ENCODE assay signal across 21 mouse cellular contexts in genomic region chr17:63812586-63812985, GRCm38 (mm10). TPM values are rescaled to one million over a fixed set of nuclear protein-coding genes. Genes with fewer than 3 reads are reported as not detected.
DNase-seq lines count a peak whose midpoint lies in the region; ATAC-seq lines count a peak whose summit lies in the region.
"Had no signal": no experiment of that assay in that cellular context is flagged by ENCODE, and none has a peak within 500 bp of the region (broad histone marks: within the 10 kb centered on the region; RNA-seq: fewer than 3 reads in every experiment).

No protein-coding gene starts in this region.

- ATAC-seq in hindbrain, embryonic 13.5 days (ENCODE audit: low FRiP score), result no peak
- ATAC-seq in midbrain, embryonic 14.5 days (ENCODE audit: low FRiP score, low TSS enrichment), result no peak
- no peak for ATAC-seq in midbrain, embryonic 15.5 days (replicated peaks)
- ATAC-seq: liver, postnatal 0 days had no signal

- WGBS in hindbrain, embryonic 13.5 days, result 54% methylated on average over 3 of the region's 3 CpGs
- 86% methylated on average over 3 of the region's 3 CpGs for WGBS in hindbrain, embryonic 10.5 days
- WGBS in midbrain, embryonic 14.5 days, result 55% methylated on average over 3 of the region's 3 CpGs
- 54% methylated on average over 3 of the region's 3 CpGs for WGBS in midbrain, embryonic 15.5 days

- H3K36me3 ChIP-seq in hindbrain, embryonic 13.5 days, result no peaks in the 10 kb centered on the region
- H3K36me3 ChIP-seq in hindbrain, embryonic 10.5 days, result no peaks in the 10 kb centered on the region
- H3K36me3 ChIP-seq in midbrain, embryonic 14.5 days (ENCODE audit: control insufficient read depth, insufficient read depth, low read length), result no peaks in the 10 kb centered on the region
- H3K36me3 ChIP-seq in midbrain, embryonic 15.5 days (replicated peaks), result no peaks in the 10 kb centered on the region
- H3K36me3 ChIP-seq: forebrain, embryonic 10.5 days; heart, embryonic 15.5 days; hindbrain, embryonic 15.5 days; limb, embryonic 10.5 days; stomach, embryonic 15.5 days had no signal

- H3K9ac ChIP-seq in hindbrain, embryonic 13.5 days, result no peak overlapping the region
- no peak overlapping the region for H3K9ac ChIP-seq in midbrain, embryonic 14.5 days (replicated peaks; ENCODE audit: low read length)
- no peak overlapping the region for H3K9ac ChIP-seq in midbrain, embryonic 15.5 days
- H3K9ac ChIP-seq: heart, embryonic 15.5 days; hindbrain, embryonic 15.5 days; liver, postnatal 0 days; stomach, embryonic 15.5 days had no signal

- H3K27ac ChIP-seq in hindbrain, embryonic 13.5 days, result 0 out of 2 replicates have a peak overlapping the region, but pooled peaks have one; percentile 18
- no peak overlapping the region for H3K27ac ChIP-seq in hindbrain, embryonic 10.5 days
- no peak overlapping the region for H3K27ac ChIP-seq in midbrain, embryonic 14.5 days (replicated peaks; ENCODE audit: low read depth, low read length)
- no peak overlapping the region for H3K27ac ChIP-seq in midbrain, embryonic 15.5 days
- H3K27ac ChIP-seq: forebrain, embryonic 10.5 days; gastrocnemius, adult 2 months; heart, embryonic 15.5 days; hindbrain, embryonic 15.5 days; limb, embryonic 10.5 days; stomach, embryonic 15.5 days had no signal

- no peaks in the 10 kb centered on the region for H3K27me3 ChIP-seq in hindbrain, embryonic 13.5 days
- no peaks in the 10 kb centered on the region for H3K27me3 ChIP-seq in hindbrain, embryonic 10.5 days (ENCODE audit: insufficient read depth, poor library complexity, severe bottlenecking)
- no peaks in the 10 kb centered on the region for H3K27me3 ChIP-seq in midbrain, embryonic 14.5 days (ENCODE audit: control insufficient read depth, insufficient read depth, low read length)
- H3K27me3 ChIP-seq in midbrain, embryonic 15.5 days (replicated peaks), result no peaks in the 10 kb centered on the region
- H3K27me3 ChIP-seq: heart, embryonic 15.5 days; hindbrain, embryonic 15.5 days; stomach, embryonic 15.5 days had no signal

- H3K4me2 ChIP-seq in hindbrain, embryonic 13.5 days, result no peak overlapping the region
- no peak overlapping the region for H3K4me2 ChIP-seq in midbrain, embryonic 14.5 days (ENCODE audit: low read length)
- H3K4me2 ChIP-seq in midbrain, embryonic 15.5 days, result no peak overlapping the region
- H3K4me2 ChIP-seq: heart, embryonic 15.5 days; hindbrain, embryonic 15.5 days; midbrain, embryonic 11.5 days; stomach, embryonic 15.5 days had no signal

- H3K4me1 ChIP-seq in hindbrain, embryonic 13.5 days (replicated peaks), result peaks cover 17% of the 10 kb centered on the region
- peaks cover 16% of the 10 kb centered on the region for H3K4me1 ChIP-seq in hindbrain, embryonic 10.5 days (replicated peaks)
- peaks cover 10% of the 10 kb centered on the region; the same call in 1 of the 2 replicates for H3K4me1 ChIP-seq in midbrain, embryonic 14.5 days (ENCODE audit: control insufficient read depth, insufficient read depth, low read length)
- peaks cover 12% of the 10 kb centered on the region; the same call in 1 of the 2 replicates for H3K4me1 ChIP-seq in midbrain, embryonic 15.5 days
- H3K4me1 ChIP-seq: stomach, embryonic 15.5 days had no signal

- no peak overlapping the region for H3K4me3 ChIP-seq in hindbrain, embryonic 13.5 days
- no peak overlapping the region for H3K4me3 ChIP-seq in hindbrain, embryonic 10.5 days
- no peak overlapping the region for H3K4me3 ChIP-seq in midbrain, embryonic 14.5 days (replicated peaks; ENCODE audit: low read depth, low read length)
- H3K4me3 ChIP-seq in midbrain, embryonic 15.5 days, result no peak overlapping the region
- H3K4me3 ChIP-seq: forebrain, embryonic 10.5 days; gastrocnemius, adult 2 months; heart, embryonic 15.5 days; hindbrain, embryonic 15.5 days; limb, embryonic 10.5 days; stomach, embryonic 15.5 days had no signal

- peak; percentile 8 to 30 for DNase-seq in cerebellum, postnatal 25 days
- no peak for DNase-seq in cerebellum, adult 8-10 months
- DNase-seq in hindbrain, embryonic 10.5 days (ENCODE audit: low spot score), result no peak
- DNase-seq in midbrain, embryonic 14.5 days, result peak; percentile 55
- DNase-seq in retina, postnatal 7 days (ENCODE audit: low read depth, low spot score), result peak; percentile 11
- DNase-seq: gastrocnemius, adult 2 months; kidney, adult 18-20 months; kidney, postnatal 25 days; liver, postnatal 0 days; lung, postnatal 4 days; thymus, adult 18-20 months; thymus, postnatal 4 days had no signal

- no peaks in the 10 kb centered on the region for H3K9me3 ChIP-seq in hindbrain, embryonic 13.5 days
- no peaks in the 10 kb centered on the region for H3K9me3 ChIP-seq in hindbrain, embryonic 10.5 days
- no peaks in the 10 kb centered on the region for H3K9me3 ChIP-seq in midbrain, embryonic 14.5 days (ENCODE audit: control insufficient read depth, low read length)
- no peaks in the 10 kb centered on the region for H3K9me3 ChIP-seq in midbrain, embryonic 15.5 days
- H3K9me3 ChIP-seq: forebrain, embryonic 10.5 days; heart, embryonic 15.5 days; hindbrain, embryonic 15.5 days; limb, embryonic 10.5 days; stomach, embryonic 15.5 days had no signal

RNA-seq across cellular contexts. Expression of gene Fer, which starts 50.3 kb away (rescaled TPM):
- 36.1 and 37.9 TPM in 2 replicates for polyA plus RNA-seq in hindbrain, embryonic 13.5 days (2015; fragmentation: Nextera tagmentation; extraction: Ambion mirVana)
- 23.1 and 28.6 TPM in 2 replicates for polyA plus RNA-seq in hindbrain, embryonic 10.5 days (2016; fragmentation: Nextera tagmentation; extraction: Ambion mirVana)
- polyA plus RNA-seq in midbrain, embryonic 14.5 days (2014; fragmentation: Nextera tagmentation; extraction: Ambion mirVana), result 31.0 and 39.5 TPM in 2 replicates
- 34.6 and 38.3 TPM in 2 replicates for polyA plus RNA-seq in midbrain, embryonic 15.5 days (2015; fragmentation: Nextera tagmentation; extraction: Ambion mirVana)

RNA-seq across cellular contexts. Expression of gene A930002H24Rik, which starts 51.0 kb away (rescaled TPM):
- polyA plus RNA-seq in hindbrain, embryonic 13.5 days (2015; fragmentation: Nextera tagmentation; extraction: Ambion mirVana), result 2.1 and 2.8 TPM in 2 replicates
- 1.5 and 2.5 TPM in 2 replicates for polyA plus RNA-seq in hindbrain, embryonic 10.5 days (2016; fragmentation: Nextera tagmentation; extraction: Ambion mirVana)
- 2.3 and 3.1 TPM in 2 replicates for polyA plus RNA-seq in midbrain, embryonic 14.5 days (2014; fragmentation: Nextera tagmentation; extraction: Ambion mirVana)
- 1.7 and 2.5 TPM in 2 replicates for polyA plus RNA-seq in midbrain, embryonic 15.5 days (2015; fragmentation: Nextera tagmentation; extraction: Ambion mirVana)
- polyA plus RNA-seq: liver, adult 2 months had no signal

Comparison
In these comparisons a context has a peak if more than half of its experiments do, and no peak if none do; other contexts are left out.
1. DNase-seq: peak in cerebellum, postnatal 25 days (2 of 2), midbrain, embryonic 14.5 days (single experiment) and retina, postnatal 7 days (single experiment); none in cerebellum, adult 8-10 months (single experiment) and hindbrain, embryonic 10.5 days (single experiment).